Mouse (Mus musculus) lung, embryonic 14.5 days (tissue): ENCODE data around the gene Zbtb8os. TPM values are rescaled to one million over a fixed set of nuclear protein-coding genes. Genes with fewer than 3 reads are reported as not detected.
"Not testable (repeated sequence)": the region's sequence is repeated elsewhere in the genome, so short reads cannot be mapped to it uniquely, and the experiment has no call there.

Experiments
- ATAC-seq: fragments of 200-750 bp; cut with Nextera tagmentation; 2 replicates; pipeline ENCODE4 v1.8.0; 2017; ENCODE audit warnings: mild to moderate bottlenecking, moderate TSS enrichment, moderate library complexity; ENCODE audit not compliant: insufficient read depth
- DNase-seq: peaks from one replicate; pipeline ENCODE4 v3.0.0-alpha.2; 2015
- H3K27ac ChIP-seq: fragments of 300-500 bp; sonication (generic); 2 replicates; pipeline ENCODE4 v1.5.1; 2014; ENCODE audit warnings: low read depth, mild to moderate bottlenecking, moderate library complexity
- H3K27me3 ChIP-seq: fragments of 300-500 bp; sonication (generic); 2 replicates; pipeline ENCODE4 v1.6.1; 2014; ENCODE audit warnings: low read length, control low read depth; ENCODE audit not compliant: insufficient read depth
- H3K36me3 ChIP-seq: fragments of 300-500 bp; sonication (generic); 2 replicates; pipeline ENCODE4 v1.6.1; 2014; ENCODE audit warnings: control low read depth; ENCODE audit not compliant: insufficient read depth
- H3K4me1 ChIP-seq: fragments of 300-500 bp; sonication (generic); 2 replicates; pipeline ENCODE4 v1.6.1; 2014; ENCODE audit warnings: antibody characterized with exemption, control low read depth; ENCODE audit not compliant: insufficient read depth
- H3K4me2 ChIP-seq: fragments of 300-500 bp; sonication (generic); 2 replicates; pipeline ENCODE4 v1.6.1; 2014; ENCODE audit warnings: mild to moderate bottlenecking
- H3K4me3 ChIP-seq: fragments of 300-500 bp; sonication (generic); 2 replicates; pipeline ENCODE4 v1.5.1; 2014; ENCODE audit warnings: low read depth, low read length
- H3K9ac ChIP-seq: fragments of 300-500 bp; sonication (generic); 2 replicates; pipeline ENCODE4 v1.6.1; 2014
- H3K9me3 ChIP-seq: fragments of 300-500 bp; sonication (generic); 2 replicates; pipeline ENCODE4 v1.6.1; 2016; ENCODE audit warnings: low read depth, low read length, control low read depth
- CTCF ChIP-seq: IDR thresholded peaks from 2 replicates; pipeline ENCODE4 v1.5.1; 2016; ENCODE audit warnings: antibody characterized with exemption, low read depth
- WGBS: fragments of 180-500 bp; shearing (Covaris S2); extraction: QIAGEN DNeasy Blood & Tissue Kit; methylation state at CpG from one replicate; pipeline ENCODE4 v1.1.7; 2014; 5-methylcytosine and 5-hydroxymethylcytosine counted together
- polyA plus RNA-seq: library from polyadenylated mRNA; unstranded; fragments of >200 nt; fragmentation: Nextera tagmentation; extraction: Ambion mirVana; gene quantifications from 2 replicates; pipeline ENCODE4 v1.2.1, GENCODE M21; 2014

Gene Zbtb8os
- polyA plus RNA-seq, 1 experiment from 2014 or later = 51.6 TPM

DNA sequence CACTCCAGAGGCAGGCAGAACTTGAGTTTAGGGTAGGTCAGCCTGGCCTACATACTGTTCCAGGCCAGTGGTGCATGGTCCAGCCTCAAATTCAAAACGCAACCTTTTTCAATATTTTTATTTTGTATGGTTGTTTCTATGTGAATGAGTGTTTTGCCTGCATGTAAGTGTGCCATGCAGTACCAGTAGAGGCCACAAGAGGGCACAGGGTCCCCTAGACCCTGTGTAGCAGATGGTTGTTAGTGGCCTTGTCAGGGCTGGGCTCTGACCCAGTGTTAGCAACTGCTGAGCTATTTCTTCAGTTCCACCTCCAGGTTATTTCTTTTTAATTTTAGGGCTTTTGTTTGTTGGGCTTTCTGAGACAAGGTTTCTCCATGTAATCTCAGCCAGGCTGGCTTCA lies 15.1 kb downstream of the Zbtb8os start:
- H3K27ac ChIP-seq = no peak overlapping the region
- peak; percentile 86 for ATAC-seq
- WGBS = 6% methylated on average over 1 of the region's 1 CpGs

DNA sequence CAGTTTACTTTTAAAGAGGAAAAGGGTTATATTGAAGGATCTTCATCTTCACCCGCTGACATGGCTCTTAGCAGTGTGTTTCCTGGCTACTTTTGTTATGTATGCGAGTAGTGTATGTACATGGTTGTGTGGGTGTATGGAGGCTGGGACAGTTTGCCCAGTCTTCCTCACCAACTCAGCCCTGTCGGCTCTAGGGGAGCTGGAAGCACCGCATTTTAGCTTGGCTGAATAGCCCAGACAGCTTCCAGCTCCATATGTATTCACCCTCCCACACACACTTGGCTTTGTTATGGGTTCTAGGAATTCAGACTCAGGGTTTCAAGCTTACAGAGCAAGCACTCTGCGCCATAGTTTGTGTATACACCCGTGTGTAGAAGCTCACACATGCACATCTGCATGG lies 15.6 kb downstream of the Zbtb8os start:
- WGBS = 69% methylated on average over 6 of the region's 6 CpGs
- no peaks in the 10 kb centered on the region for H3K9me3 ChIP-seq
- H3K4me2 ChIP-seq = no peak overlapping the region
- no peaks in the 10 kb centered on the region for H3K4me1 ChIP-seq
- no peak overlapping the region for H3K4me3 ChIP-seq
- H3K27ac ChIP-seq = no peak overlapping the region
- no peak for TF ChIP-seq CTCF
- no peak for DNase-seq
- H3K9ac ChIP-seq = no peak overlapping the region
- peaks cover 25% of the 10 kb centered on the region for H3K36me3 ChIP-seq
- H3K27me3 ChIP-seq = no peaks in the 10 kb centered on the region
- no peak for ATAC-seq

More for the DNA sequence above, 15.1 kb downstream of the Zbtb8os start:
- peak; percentile 96 for DNase-seq
- H3K4me3 ChIP-seq = no peak overlapping the region
- H3K9me3 ChIP-seq = no peaks in the 10 kb centered on the region
- TF ChIP-seq CTCF = peak; percentile 99
- no peak overlapping the region for H3K9ac ChIP-seq
- H3K4me2 ChIP-seq = no peak overlapping the region
- no peaks in the 10 kb centered on the region for H3K4me1 ChIP-seq
- peaks cover 25% of the 10 kb centered on the region for H3K36me3 ChIP-seq
- H3K27me3 ChIP-seq = no peaks in the 10 kb centered on the region

DNA sequence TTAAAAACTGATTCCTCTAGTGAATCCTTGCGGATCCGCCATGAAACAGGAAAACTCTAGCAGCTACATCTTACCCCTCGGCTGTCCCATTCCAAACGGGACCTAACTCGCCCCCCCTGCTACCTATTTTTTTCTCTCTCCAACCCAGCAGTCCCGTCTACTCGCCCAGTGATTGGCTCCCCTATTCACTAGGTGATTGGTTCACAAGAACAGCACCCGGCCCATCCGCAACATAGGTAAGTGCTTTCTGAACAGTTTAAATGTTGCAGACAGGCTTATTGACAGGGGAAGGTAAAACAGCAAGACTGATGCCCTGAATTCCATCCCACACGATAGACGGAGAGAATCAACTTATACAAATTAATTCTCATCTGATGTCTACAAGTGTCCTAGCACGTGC lies 17.7 kb downstream of the Zbtb8os start:
- Histone ChIP-seq H3K9me3 (no peaks in the 10 kb centered on the region), H3K4me3 (no peak overlapping the region), H3K4me1 (no peaks in the 10 kb centered on the region), H3K27me3 (no peaks in the 10 kb centered on the region), H3K4me2 (no peak overlapping the region), H3K9ac (no peak overlapping the region), H3K27ac (no peak overlapping the region), H3K36me3 (peaks cover 39% of the 10 kb centered on the region)
- ATAC-seq (no peak), DNase-seq (no peak)
- 81% methylated on average over 12 of the region's 12 CpGs for WGBS
- no peak for TF ChIP-seq CTCF

DNA sequence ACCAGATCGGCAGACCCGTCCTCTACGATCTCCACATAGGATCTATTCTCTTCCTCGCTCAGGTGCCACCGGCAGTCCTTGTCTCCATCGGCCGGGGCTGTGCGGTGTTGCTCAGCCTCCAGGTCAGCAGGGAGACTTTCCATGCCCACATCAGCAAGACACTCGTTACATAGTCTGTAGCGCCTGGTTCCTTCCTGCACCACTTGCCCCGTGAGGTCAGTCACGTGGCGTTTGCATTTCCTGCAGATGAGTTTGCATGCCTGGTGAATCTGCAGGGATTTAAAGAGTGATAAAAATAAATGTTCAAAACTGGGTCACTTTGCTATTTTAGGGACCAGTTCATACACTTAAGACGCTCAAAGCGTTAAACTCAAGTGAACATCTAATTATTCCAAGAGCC lies 18.7 kb downstream of the Zbtb8os start:
- H3K4me1 ChIP-seq = no peaks in the 10 kb centered on the region
- no peak overlapping the region for H3K4me2 ChIP-seq
- no peaks in the 10 kb centered on the region for H3K9me3 ChIP-seq
- 74% methylated on average over 15 of the region's 15 CpGs for WGBS
- no peaks in the 10 kb centered on the region for H3K27me3 ChIP-seq
- ATAC-seq (no peak), DNase-seq (no peak)
- TF ChIP-seq CTCF = no peak
- H3K36me3 ChIP-seq = peaks cover 43% of the 10 kb centered on the region
- H3K4me3 ChIP-seq = no peak overlapping the region
- no peak overlapping the region for H3K27ac ChIP-seq
- H3K9ac ChIP-seq = no peak overlapping the region

DNA sequence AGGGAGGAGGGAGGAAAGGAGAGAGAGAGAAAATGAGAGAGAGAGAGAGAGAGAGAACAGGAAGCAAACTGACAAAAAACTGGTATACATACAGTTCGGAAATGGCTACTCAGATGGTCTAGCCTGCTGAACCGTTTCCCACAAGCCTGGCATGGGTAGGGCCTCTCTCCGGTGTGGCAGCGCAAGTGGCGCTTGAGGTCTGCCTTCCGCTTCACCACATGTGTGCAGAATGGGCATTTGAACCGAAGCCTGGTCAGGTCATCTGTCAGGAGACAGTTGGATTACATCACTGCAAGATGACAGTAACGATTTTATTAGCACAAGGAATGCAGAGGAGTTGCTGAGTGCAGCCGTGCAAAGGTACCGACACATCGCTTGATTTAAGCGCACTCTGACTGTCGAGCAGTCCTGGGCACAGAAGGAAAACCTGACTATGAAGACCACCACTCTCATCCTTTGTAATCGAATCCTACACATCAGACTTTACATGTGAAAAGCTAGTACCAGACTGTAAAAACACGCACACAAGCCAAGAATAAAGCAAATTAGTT lies 22.2 kb downstream of the Zbtb8os start:
- Histone ChIP-seq H3K9ac (no peak overlapping the region), H3K4me2 (no peak overlapping the region), H3K36me3 (peaks cover 57% of the 10 kb centered on the region), H3K27ac (no peak overlapping the region), H3K9me3 (no peaks in the 10 kb centered on the region), H3K4me3 (no peak overlapping the region), H3K27me3 (no peaks in the 10 kb centered on the region), H3K4me1 (no peaks in the 10 kb centered on the region)
- 82% methylated on average over 15 of the region's 15 CpGs for WGBS
- DNase-seq (no peak), ATAC-seq (no peak)
- TF ChIP-seq CTCF = no peak

DNA sequence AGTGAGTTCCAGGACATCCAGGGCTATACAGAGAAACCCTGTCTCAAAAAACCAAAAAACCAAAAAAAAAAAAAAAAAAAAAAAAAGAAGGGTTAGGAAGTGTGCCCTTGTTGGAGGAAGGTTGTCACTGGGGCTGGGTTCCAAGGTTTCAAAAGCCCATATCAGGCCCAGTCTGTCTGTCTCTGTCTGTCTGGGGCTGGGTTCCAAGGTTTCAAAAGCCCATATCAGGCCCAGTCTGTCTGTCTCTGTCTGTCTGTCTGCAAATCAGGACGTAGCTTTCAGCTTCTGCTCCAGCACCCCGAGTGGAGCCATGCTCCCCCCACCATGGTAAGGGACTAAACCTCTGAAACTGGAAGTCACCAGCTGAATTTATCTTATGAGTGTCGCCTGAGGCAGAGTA lies 26.7 kb downstream of the Zbtb8os start:
- not testable (repeated sequence) for H3K4me1 ChIP-seq, H3K27ac ChIP-seq, H3K9me3 ChIP-seq, H3K4me3 ChIP-seq, H3K4me2 ChIP-seq, ATAC-seq, H3K9ac ChIP-seq, H3K27me3 ChIP-seq, DNase-seq
- 84% methylated on average over 3 of the region's 3 CpGs for WGBS
- H3K36me3 ChIP-seq = peaks cover 32% of the 10 kb centered on the region

DNA sequence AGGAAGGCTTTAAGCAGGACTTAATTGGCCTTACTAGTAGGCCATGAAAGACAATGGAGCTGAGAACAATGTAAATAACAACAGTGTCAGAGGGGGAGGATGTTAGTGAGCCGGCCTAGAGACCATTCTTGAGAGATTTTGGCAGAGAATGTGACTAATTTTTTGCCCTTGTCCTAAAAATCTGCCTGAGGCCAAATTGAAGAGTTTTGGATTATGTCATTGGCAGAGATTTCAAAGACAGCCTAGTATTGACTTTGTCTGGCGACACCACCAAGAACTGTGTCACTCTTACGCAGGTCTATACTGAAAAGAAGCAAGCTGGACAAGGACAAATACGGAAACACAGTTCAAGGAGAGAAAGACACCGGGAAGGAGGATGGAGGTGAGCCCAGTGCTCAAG lies 27.3 kb downstream of the Zbtb8os start:
- Histone ChIP-seq H3K27ac (no peak overlapping the region), H3K27me3 (no peaks in the 10 kb centered on the region), H3K4me3 (no peak overlapping the region), H3K4me2 (no peak overlapping the region), H3K9ac (no peak overlapping the region), H3K9me3 (no peaks in the 10 kb centered on the region), H3K36me3 (peaks cover 30% of the 10 kb centered on the region), H3K4me1 (no peaks in the 10 kb centered on the region)
- ATAC-seq (no peak), DNase-seq (no peak)
- TF ChIP-seq CTCF = no peak
- 75% methylated on average over 5 of the region's 5 CpGs for WGBS

DNA sequence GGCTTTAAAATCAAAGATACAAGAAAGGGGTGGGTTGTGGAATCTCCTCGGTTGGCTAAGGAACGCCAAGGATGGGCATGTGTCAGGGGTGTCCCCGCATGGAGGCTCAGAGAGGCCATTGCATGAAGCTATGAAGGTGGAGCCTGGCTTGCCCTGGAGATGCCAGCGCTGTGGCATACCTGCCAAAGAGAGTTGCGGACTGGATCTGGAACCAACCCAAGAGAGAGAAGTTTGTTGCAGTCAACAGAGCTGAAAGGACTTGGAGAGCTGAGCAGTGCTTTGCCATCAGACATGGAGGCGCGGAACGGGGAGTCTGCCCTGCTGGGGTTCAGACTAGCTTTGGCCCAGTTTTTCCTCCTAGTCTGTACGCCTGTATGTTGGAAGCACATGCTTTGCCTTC lies 28.0 kb downstream of the Zbtb8os start:
- no peaks in the 10 kb centered on the region for H3K27me3 ChIP-seq
- H3K9ac ChIP-seq = no peak overlapping the region
- H3K4me3 ChIP-seq = no peak overlapping the region
- H3K27ac ChIP-seq = no peak overlapping the region
- DNase-seq (no peak), ATAC-seq (no peak)
- 92% methylated on average over 9 of the region's 9 CpGs for WGBS
- H3K4me1 ChIP-seq = no peaks in the 10 kb centered on the region
- H3K4me2 ChIP-seq = no peak overlapping the region
- peaks cover 23% of the 10 kb centered on the region for H3K36me3 ChIP-seq
- no peak for TF ChIP-seq CTCF
- H3K9me3 ChIP-seq = no peaks in the 10 kb centered on the region
